Comparison of ENCODE assay signal across 8 mouse cellular contexts in the genomic region with DNA sequence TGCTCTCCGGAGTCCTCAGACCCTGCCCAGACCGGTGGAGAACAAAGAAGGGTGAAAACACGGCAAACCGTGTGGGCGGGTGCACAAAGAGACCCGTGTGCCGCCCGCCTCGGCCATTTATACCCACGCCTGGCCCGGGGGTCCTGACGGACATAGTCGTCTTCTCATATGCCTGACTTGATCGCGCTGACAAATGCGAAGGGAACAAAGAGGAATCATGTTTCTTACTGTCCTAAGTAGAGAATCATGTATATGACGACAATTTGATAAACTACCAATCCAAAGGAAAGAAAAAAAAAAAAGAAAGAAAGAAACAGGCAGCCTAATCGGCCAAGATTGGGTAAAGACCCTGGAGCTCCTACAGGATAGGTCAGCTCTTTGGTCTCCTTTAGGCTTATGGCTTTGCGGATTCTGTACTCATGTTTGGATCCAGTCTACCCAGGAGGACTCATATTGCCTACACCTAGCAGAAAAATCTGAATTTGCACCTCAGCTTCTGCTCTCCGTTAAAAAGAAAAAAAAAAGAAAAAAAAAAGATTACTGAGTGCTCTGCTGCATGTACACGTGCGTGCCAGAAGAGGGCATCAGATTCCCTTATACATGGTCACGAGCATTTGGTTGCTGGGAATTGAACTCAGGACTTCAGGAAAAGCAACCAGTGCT. TPM values are rescaled to one million over a fixed set of nuclear protein-coding genes. Genes with fewer than 3 reads are reported as not detected.
A peak's percentile ranks its signal among the peaks of the same experiment; 100 is the strongest.
DNase-seq lines count a peak whose midpoint lies in the region; ATAC-seq lines count a peak whose summit lies in the region.

No protein-coding gene starts in this region.

- H3K4me1 ChIP-seq in embryonic facial prominence, embryonic 11.5 days (ENCODE audit: control insufficient read depth, insufficient read depth, low read length): peaks cover 4% of the 10 kb centered on the region; the same call in 1 of the 2 replicates
- H3K4me1 ChIP-seq in limb, embryonic 12.5 days (replicated peaks): peaks cover 9% of the 10 kb centered on the region
- H3K4me1 ChIP-seq in midbrain, embryonic 13.5 days (replicated peaks): peaks cover 18% of the 10 kb centered on the region

- H3K4me2 ChIP-seq in embryonic facial prominence, embryonic 11.5 days (ENCODE audit: low read depth, low read length): peak overlapping the region; percentile 19
- H3K4me2 ChIP-seq in limb, embryonic 12.5 days: peak overlapping the region; percentile 97
- H3K4me2 ChIP-seq in midbrain, embryonic 13.5 days (replicated peaks): peak overlapping the region; percentile 97

- peak overlapping the region; percentile 93 for H3K27ac ChIP-seq in embryonic facial prominence, embryonic 11.5 days (replicated peaks; ENCODE audit: low read depth, low read length)
- peak overlapping the region; percentile 96 for H3K27ac ChIP-seq in limb, embryonic 12.5 days
- peak overlapping the region; percentile 92 for H3K27ac ChIP-seq in midbrain, embryonic 13.5 days

- WGBS in embryonic facial prominence, embryonic 11.5 days: under 1% methylated on average over 23 of the region's 23 CpGs
- under 1% methylated on average over 23 of the region's 23 CpGs for WGBS in limb, embryonic 12.5 days
- under 1% methylated on average over 23 of the region's 23 CpGs for WGBS in midbrain, embryonic 13.5 days

- peak overlapping the region; percentile 97 for H3K4me3 ChIP-seq in embryonic facial prominence, embryonic 11.5 days (ENCODE audit: low read depth, low read length)
- peak overlapping the region; percentile 97 for H3K4me3 ChIP-seq in limb, embryonic 12.5 days (replicated peaks)
- peak overlapping the region; percentile 75 for H3K4me3 ChIP-seq in midbrain, embryonic 13.5 days (replicated peaks)

- peak; percentile 86 for ATAC-seq in embryonic facial prominence, embryonic 11.5 days (replicated peaks; ENCODE audit: insufficient number of reproducible peaks, low FRiP score, low TSS enrichment, low read depth)
- peak; percentile 77 for ATAC-seq in limb, embryonic 12.5 days (ENCODE audit: insufficient number of reproducible peaks, insufficient read depth, low FRiP score, low TSS enrichment, low read depth)
- peak; percentile 83 for ATAC-seq in midbrain, embryonic 13.5 days

- DNase-seq in 3134 (ENCODE audit: extremely low read depth, insufficient read length, low spot score): peak; percentile 81
- peak; percentile 82 to 83 for DNase-seq in adrenal gland, postnatal 36 days
- peak; percentile 84 for DNase-seq in embryonic facial prominence, embryonic 11.5 days (ENCODE audit: low spot score)
- DNase-seq in heart, adult 18-20 months: peak; percentile 79 to 93
- DNase-seq in kidney, adult 11 months: peak; percentile 71
- peak; percentile 63 to 82 for DNase-seq in spleen, adult 18-20 months

- no peaks in the 10 kb centered on the region for H3K9me3 ChIP-seq in embryonic facial prominence, embryonic 11.5 days (replicated peaks; ENCODE audit: control insufficient read depth, low read length)
- no peaks in the 10 kb centered on the region for H3K9me3 ChIP-seq in limb, embryonic 12.5 days
- H3K9me3 ChIP-seq in midbrain, embryonic 13.5 days: no peaks in the 10 kb centered on the region

- peak overlapping the region; percentile 99 for H3K9ac ChIP-seq in embryonic facial prominence, embryonic 11.5 days (replicated peaks; ENCODE audit: low read length)
- peak overlapping the region; percentile 99 for H3K9ac ChIP-seq in limb, embryonic 12.5 days (replicated peaks)
- H3K9ac ChIP-seq in midbrain, embryonic 13.5 days (replicated peaks): peak overlapping the region; percentile 97

- H3K27me3 ChIP-seq in embryonic facial prominence, embryonic 11.5 days (ENCODE audit: control insufficient read depth, insufficient read depth, low read length): no peaks in the 10 kb centered on the region
- peaks cover 21% of the 10 kb centered on the region for H3K27me3 ChIP-seq in limb, embryonic 12.5 days
- H3K27me3 ChIP-seq in midbrain, embryonic 13.5 days: peaks cover 22% of the 10 kb centered on the region

- peaks cover 12% of the 10 kb centered on the region for H3K36me3 ChIP-seq in embryonic facial prominence, embryonic 11.5 days (replicated peaks; ENCODE audit: control insufficient read depth, insufficient read depth, low read depth, low read length)
- peaks cover 22% of the 10 kb centered on the region for H3K36me3 ChIP-seq in limb, embryonic 12.5 days
- H3K36me3 ChIP-seq in midbrain, embryonic 13.5 days: peaks cover 17% of the 10 kb centered on the region

RNA-seq across cellular contexts. Expression of a gene that starts 6.5 kb away (rescaled TPM):
- 100 to 1,000 TPM in 1 of 2 experiments, 10 to 100 TPM in 1; 80.1 to 206 TPM for total RNA-seq in adrenal gland, postnatal 36 days (2021)
- 0.21 and 0.49 TPM in 2 replicates for polyA plus RNA-seq in embryonic facial prominence, embryonic 11.5 days (2014; fragmentation: Nextera tagmentation; extraction: Ambion mirVana)
- 10 to 100 TPM; 15.5 to 68.2 TPM for total RNA-seq in heart, adult 18-20 months (2021)
- polyA plus RNA-seq in limb, embryonic 12.5 days (2016; fragmentation: Nextera tagmentation; extraction: Ambion mirVana): 0.19 TPM in 1 of 2 replicates, not detected in the other
- 0.10 and 0.11 TPM in 2 replicates for polyA plus RNA-seq in midbrain, embryonic 13.5 days (2015; fragmentation: Nextera tagmentation; extraction: Ambion mirVana)

RNA-seq across cellular contexts. Expression of a gene that starts 17.2 kb away (rescaled TPM):
- total RNA-seq in adrenal gland, postnatal 36 days (2021): not detected
- polyA plus RNA-seq in embryonic facial prominence, embryonic 11.5 days (2014; fragmentation: Nextera tagmentation; extraction: Ambion mirVana): not detected in 2 replicates
- not detected for total RNA-seq in heart, adult 18-20 months (2021)
- not detected in 2 replicates for polyA plus RNA-seq in limb, embryonic 12.5 days (2016; fragmentation: Nextera tagmentation; extraction: Ambion mirVana)
- polyA plus RNA-seq in midbrain, embryonic 13.5 days (2015; fragmentation: Nextera tagmentation; extraction: Ambion mirVana): not detected in 2 replicates

RNA-seq across cellular contexts. Expression of a gene that starts 19.4 kb away (rescaled TPM):
- total RNA-seq in adrenal gland, postnatal 36 days (2021): 10 to 100 TPM; 36.0 to 86.1 TPM
- 1.7 and 1.8 TPM in 2 replicates for polyA plus RNA-seq in embryonic facial prominence, embryonic 11.5 days (2014; fragmentation: Nextera tagmentation; extraction: Ambion mirVana)
- total RNA-seq in heart, adult 18-20 months (2021): 10 to 100 TPM; 17.5 to 41.5 TPM
- 1.9 and 2.0 TPM in 2 replicates for polyA plus RNA-seq in limb, embryonic 12.5 days (2016; fragmentation: Nextera tagmentation; extraction: Ambion mirVana)
- 2.8 and 2.9 TPM in 2 replicates for polyA plus RNA-seq in midbrain, embryonic 13.5 days (2015; fragmentation: Nextera tagmentation; extraction: Ambion mirVana)

RNA-seq across cellular contexts. Expression of a gene that starts 20.0 kb away (rescaled TPM):
- under 1 TPM; 0.20 to 0.36 TPM for total RNA-seq in adrenal gland, postnatal 36 days (2021)
- polyA plus RNA-seq in embryonic facial prominence, embryonic 11.5 days (2014; fragmentation: Nextera tagmentation; extraction: Ambion mirVana): 1.5 and 2.0 TPM in 2 replicates
- 10 to 100 TPM in 1 of 2 experiments, 1 to 10 TPM in 1; 9.8 to 10.8 TPM for total RNA-seq in heart, adult 18-20 months (2021)
- 1.0 and 1.1 TPM in 2 replicates for polyA plus RNA-seq in limb, embryonic 12.5 days (2016; fragmentation: Nextera tagmentation; extraction: Ambion mirVana)
- 0.55 and 1.5 TPM in 2 replicates for polyA plus RNA-seq in midbrain, embryonic 13.5 days (2015; fragmentation: Nextera tagmentation; extraction: Ambion mirVana)

RNA-seq across cellular contexts. Expression of a gene that starts 21.5 kb away (rescaled TPM):
- total RNA-seq in adrenal gland, postnatal 36 days (2021): 10 to 100 TPM; 25.4 to 27.4 TPM
- 10.9 and 13.1 TPM in 2 replicates for polyA plus RNA-seq in embryonic facial prominence, embryonic 11.5 days (2014; fragmentation: Nextera tagmentation; extraction: Ambion mirVana)
- total RNA-seq in heart, adult 18-20 months (2021): 10 to 100 TPM; 14.6 to 15.9 TPM
- polyA plus RNA-seq in limb, embryonic 12.5 days (2016; fragmentation: Nextera tagmentation; extraction: Ambion mirVana): 16.2 and 18.9 TPM in 2 replicates
- 25.5 and 25.9 TPM in 2 replicates for polyA plus RNA-seq in midbrain, embryonic 13.5 days (2015; fragmentation: Nextera tagmentation; extraction: Ambion mirVana)

Comparison
In these comparisons a context has a peak if more than half of its experiments do, and no peak if none do; other contexts are left out.
1. Peak in every context shown above with its lines: DNase-seq, ATAC-seq, H3K4me3 ChIP-seq and H3K27ac ChIP-seq.
2. H3K4me2 ChIP-seq: peak in every context shown above with its lines; median percentile 97 in limb, embryonic 12.5 days; 97 in midbrain, embryonic 13.5 days; 19 in embryonic facial prominence, embryonic 11.5 days.